Mouse (Mus musculus) embryonic facial prominence, embryonic 12.5 days (tissue): ENCODE results near the gene Rab11a. TPM values are rescaled to one million over a fixed set of nuclear protein-coding genes. Genes with fewer than 3 reads are reported as not detected.
"Not testable (repeated sequence)": the region's sequence is repeated elsewhere in the genome, so short reads cannot be mapped to it uniquely, and the experiment has no call there.

Source experiments
- ATAC-seq: fragments of 200-750 bp; cut with Nextera tagmentation; 2 replicates; pipeline ENCODE4 v1.8.0; 2017; ENCODE audit not compliant: insufficient number of reproducible peaks, insufficient read depth, low FRiP score, low TSS enrichment
- H3K27ac ChIP-seq: fragments of 300-500 bp; sonication (generic); 2 replicates; pipeline ENCODE4 v1.5.1; 2016; ENCODE audit warnings: mild to moderate bottlenecking
- H3K27me3 ChIP-seq: fragments of 300-500 bp; sonication (generic); 2 replicates; pipeline ENCODE4 v1.6.1; 2016; ENCODE audit warnings: mild to moderate bottlenecking, moderate library complexity
- H3K36me3 ChIP-seq: fragments of 300-500 bp; sonication (generic); 2 replicates; pipeline ENCODE4 v1.6.1; 2016; ENCODE audit warnings: mild to moderate bottlenecking
- H3K4me1 ChIP-seq: fragments of 300-500 bp; sonication (generic); 2 replicates; pipeline ENCODE4 v1.6.1; 2016
- H3K4me2 ChIP-seq: fragments of 300-500 bp; sonication (generic); replicated peaks from 2 replicates; pipeline ENCODE4 v1.6.1; 2016; ENCODE audit warnings: mild to moderate bottlenecking, moderate library complexity
- H3K4me3 ChIP-seq: fragments of 300-500 bp; sonication (generic); 2 replicates; pipeline ENCODE4 v1.5.1; 2016; ENCODE audit warnings: mild to moderate bottlenecking
- H3K9ac ChIP-seq: fragments of 300-500 bp; sonication (generic); 2 replicates; pipeline ENCODE4 v1.6.1; 2016; ENCODE audit warnings: mild to moderate bottlenecking, moderate library complexity
- H3K9me3 ChIP-seq: fragments of 300-500 bp; sonication (generic); 2 replicates; pipeline ENCODE4 v1.6.1; 2016; ENCODE audit warnings: mild to moderate bottlenecking, moderate library complexity
- WGBS: fragments of 180-500 bp; shearing (Covaris S2); methylation state at CpG from one replicate; pipeline ENCODE4 v1.1.7; 2016; 5-methylcytosine and 5-hydroxymethylcytosine counted together
- polyA plus RNA-seq: library from polyadenylated mRNA; unstranded; fragments of >200 nt; fragmentation: Nextera tagmentation; extraction: Ambion mirVana; gene quantifications from 2 replicates; pipeline ENCODE4 v1.2.1, GENCODE M21; 2016

Gene Rab11a
- polyA plus RNA-seq, 1 experiment from 2014 or later = 283 TPM

- no peak overlapping the region for H3K9ac ChIP-seq
- H3K4me3 ChIP-seq = no peak overlapping the region
- H3K27ac ChIP-seq = no peak overlapping the region
- no peaks in the 10 kb centered on the region for H3K36me3 ChIP-seq
- no peaks in the 10 kb centered on the region for H3K9me3 ChIP-seq
- H3K4me1 ChIP-seq = no peaks in the 10 kb centered on the region
- 60% methylated on average over 1 of the region's 1 CpGs for WGBS
- no peak overlapping the region for H3K4me2 ChIP-seq
- no peaks in the 10 kb centered on the region for H3K27me3 ChIP-seq
- ATAC-seq = no peak
These were observed 4.9 kb upstream of the Rab11a start for GRCm38 (mm10) chr9:64742453-64742852.

GRCm38 (mm10) chr9:64739001-64739400 is 1.4 kb upstream of the Rab11a start:
- no peak overlapping the region for H3K4me2 ChIP-seq
- H3K4me3 ChIP-seq = no peak overlapping the region
- ATAC-seq = no peak
- H3K4me1 ChIP-seq = peaks cover 6% of the 10 kb centered on the region; the same call in 1 of the 2 replicates
- no peaks in the 10 kb centered on the region for H3K27me3 ChIP-seq
- H3K27ac ChIP-seq = no peak overlapping the region
- H3K9me3 ChIP-seq = no peaks in the 10 kb centered on the region
- H3K36me3 ChIP-seq = no peaks in the 10 kb centered on the region
- H3K9ac ChIP-seq = no peak overlapping the region
- WGBS = 90% methylated on average over 2 of the region's 2 CpGs

- Histone ChIP-seq H3K4me1 (peaks cover 6% of the 10 kb centered on the region; the same call in 1 of the 2 replicates), H3K9ac (peak overlapping the region; percentile 87), H3K27me3 (no peaks in the 10 kb centered on the region), H3K4me3 (peak overlapping the region; percentile 97), H3K9me3 (no peaks in the 10 kb centered on the region), H3K36me3 (no peaks in the 10 kb centered on the region), H3K4me2 (peak overlapping the region; percentile 77), H3K27ac (peak overlapping the region; percentile 88)
- WGBS = under 1% methylated on average over 33 of the region's 35 CpGs
- peak; percentile 85 for ATAC-seq
These were observed 736 bp downstream of the Rab11a start for GRCm38 (mm10) chr9:64736639-64737405.

GRCm38 (mm10) chr9:64736076-64736638 is 1.4 kb downstream of the Rab11a start:
- Histone ChIP-seq H3K27me3 (no peaks in the 10 kb centered on the region), H3K9ac (peak overlapping the region; percentile 87), H3K9me3 (no peaks in the 10 kb centered on the region), H3K27ac (peak overlapping the region; percentile 88), H3K4me3 (peak overlapping the region; percentile 97), H3K4me1 (peaks cover 6% of the 10 kb centered on the region; the same call in 1 of the 2 replicates), H3K4me2 (peak overlapping the region; percentile 77), H3K36me3 (no peaks in the 10 kb centered on the region)
- ATAC-seq = no peak
- 12% methylated on average over 9 of the region's 9 CpGs for WGBS

GRCm38 (mm10) chr9:64734992-64735391 is 2.6 kb downstream of the Rab11a start:
- H3K4me1 ChIP-seq, H3K9me3 ChIP-seq, H3K4me2 ChIP-seq, H3K4me3 ChIP-seq, H3K36me3 ChIP-seq, H3K27me3 ChIP-seq, H3K9ac ChIP-seq, H3K27ac ChIP-seq, ATAC-seq: not testable (repeated sequence)
- 89% methylated on average over 7 of the region's 7 CpGs for WGBS

GRCm38 (mm10) chr9:64734166-64734565 is 3.4 kb downstream of the Rab11a start:
- H3K27ac ChIP-seq = no peak overlapping the region
- no peaks in the 10 kb centered on the region for H3K27me3 ChIP-seq
- H3K36me3 ChIP-seq = no peaks in the 10 kb centered on the region
- peaks cover 6% of the 10 kb centered on the region; the same call in 1 of the 2 replicates for H3K4me1 ChIP-seq
- no peak for ATAC-seq
- H3K9ac ChIP-seq = no peak overlapping the region
- WGBS = 78% methylated on average over 6 of the region's 6 CpGs
- no peaks in the 10 kb centered on the region for H3K9me3 ChIP-seq
- H3K4me2 ChIP-seq = no peak overlapping the region
- H3K4me3 ChIP-seq = no peak overlapping the region

GRCm38 (mm10) chr9:64731029-64731560 is 6.5 kb downstream of the Rab11a start:
- H3K4me3 ChIP-seq = no peak overlapping the region
- ATAC-seq = no peak
- H3K4me2 ChIP-seq = no peak overlapping the region
- H3K4me1 ChIP-seq = peaks cover 1% of the 10 kb centered on the region; the same call in 1 of the 2 replicates
- no peak overlapping the region for H3K27ac ChIP-seq
- no peaks in the 10 kb centered on the region for H3K27me3 ChIP-seq
- no peaks in the 10 kb centered on the region for H3K9me3 ChIP-seq
- WGBS = 86% methylated on average over 3 of the region's 3 CpGs
- H3K36me3 ChIP-seq = peaks cover 17% of the 10 kb centered on the region
- H3K9ac ChIP-seq = no peak overlapping the region

GRCm38 (mm10) chr9:64726454-64726853 is 11.1 kb downstream of the Rab11a start:
- Histone ChIP-seq H3K27me3 (no peaks in the 10 kb centered on the region), H3K9ac (no peak overlapping the region), H3K4me2 (no peak overlapping the region), H3K4me3 (no peak overlapping the region), H3K27ac (no peak overlapping the region), H3K9me3 (no peaks in the 10 kb centered on the region), H3K36me3 (peaks cover 36% of the 10 kb centered on the region), H3K4me1 (no peaks in the 10 kb centered on the region)
- no peak for ATAC-seq
- WGBS = 95% methylated on average over 5 of the region's 5 CpGs

- WGBS = 69% methylated on average over 5 of the region's 5 CpGs
- H3K4me2 ChIP-seq = no peak overlapping the region
- H3K9me3 ChIP-seq = no peaks in the 10 kb centered on the region
- H3K27ac ChIP-seq = no peak overlapping the region
- H3K36me3 ChIP-seq = peaks cover 12% of the 10 kb centered on the region
- H3K4me3 ChIP-seq = no peak overlapping the region
- no peak overlapping the region for H3K9ac ChIP-seq
- no peak for ATAC-seq
- no peaks in the 10 kb centered on the region for H3K27me3 ChIP-seq
- no peaks in the 10 kb centered on the region for H3K4me1 ChIP-seq
These were observed 17.9 kb downstream of the Rab11a start for GRCm38 (mm10) chr9:64719526-64720163.

- not testable (repeated sequence) for H3K4me1 ChIP-seq, H3K9me3 ChIP-seq, H3K27me3 ChIP-seq, H3K4me3 ChIP-seq, H3K9ac ChIP-seq, H3K4me2 ChIP-seq, H3K36me3 ChIP-seq, H3K27ac ChIP-seq, ATAC-seq
- 88% methylated on average over 2 of the region's 5 CpGs for WGBS
These were observed 27.3 kb downstream of the Rab11a start for GRCm38 (mm10) chr9:64710291-64710690.

GRCm38 (mm10) chr9:64704073-64704840 is 33.3 kb downstream of the Rab11a start:
- H3K4me1 ChIP-seq = no peaks in the 10 kb centered on the region
- H3K9ac ChIP-seq = no peak overlapping the region
- no peak for ATAC-seq
- no peak overlapping the region for H3K4me2 ChIP-seq
- WGBS = 83% methylated on average over 5 of the region's 5 CpGs
- no peaks in the 10 kb centered on the region for H3K27me3 ChIP-seq
- no peaks in the 10 kb centered on the region for H3K9me3 ChIP-seq
- H3K4me3 ChIP-seq = no peak overlapping the region
- H3K36me3 ChIP-seq = peaks cover 12% of the 10 kb centered on the region; the same call in 1 of the 2 replicates
- H3K27ac ChIP-seq = no peak overlapping the region
